Mouse (Mus musculus): ENCODE results near the gene F13b. TPM values are rescaled to one million over a fixed set of nuclear protein-coding genes. Genes with fewer than 3 reads are reported as not detected.
A peak's percentile ranks its signal among the peaks of the same experiment; 100 is the strongest.

The F13b gene
- total RNA-seq (2022) = not detected

DNA sequence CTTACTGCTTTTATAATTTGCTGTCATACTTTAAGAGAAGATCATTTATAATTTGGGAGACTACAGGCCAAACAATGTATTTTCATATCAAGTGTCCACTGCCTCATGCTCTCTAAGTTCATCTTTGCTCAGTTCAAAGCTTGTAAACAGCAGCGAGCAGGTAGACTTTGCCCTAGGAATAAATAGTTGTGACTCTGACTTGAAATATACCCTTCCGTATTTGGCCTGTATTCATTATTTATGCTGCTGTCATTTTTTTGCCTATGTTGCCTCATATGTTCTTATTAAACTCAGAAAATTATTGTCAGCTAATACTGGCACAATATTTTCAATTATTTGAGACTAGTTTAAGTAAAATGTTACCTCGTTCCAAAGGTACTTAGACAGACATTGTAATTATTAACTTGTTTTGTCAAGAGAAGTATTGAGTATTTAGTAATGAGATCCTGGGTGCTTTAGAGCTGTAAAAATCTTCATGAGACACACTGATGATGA, at the start of gene F13b:
Gene F13b, plus strand, starts transcription at position 445 of the 495 bp plus-strand sequence.
- DNase-seq (ENCODE audit: low spot score in 2 of 2) = no peak

DNA sequence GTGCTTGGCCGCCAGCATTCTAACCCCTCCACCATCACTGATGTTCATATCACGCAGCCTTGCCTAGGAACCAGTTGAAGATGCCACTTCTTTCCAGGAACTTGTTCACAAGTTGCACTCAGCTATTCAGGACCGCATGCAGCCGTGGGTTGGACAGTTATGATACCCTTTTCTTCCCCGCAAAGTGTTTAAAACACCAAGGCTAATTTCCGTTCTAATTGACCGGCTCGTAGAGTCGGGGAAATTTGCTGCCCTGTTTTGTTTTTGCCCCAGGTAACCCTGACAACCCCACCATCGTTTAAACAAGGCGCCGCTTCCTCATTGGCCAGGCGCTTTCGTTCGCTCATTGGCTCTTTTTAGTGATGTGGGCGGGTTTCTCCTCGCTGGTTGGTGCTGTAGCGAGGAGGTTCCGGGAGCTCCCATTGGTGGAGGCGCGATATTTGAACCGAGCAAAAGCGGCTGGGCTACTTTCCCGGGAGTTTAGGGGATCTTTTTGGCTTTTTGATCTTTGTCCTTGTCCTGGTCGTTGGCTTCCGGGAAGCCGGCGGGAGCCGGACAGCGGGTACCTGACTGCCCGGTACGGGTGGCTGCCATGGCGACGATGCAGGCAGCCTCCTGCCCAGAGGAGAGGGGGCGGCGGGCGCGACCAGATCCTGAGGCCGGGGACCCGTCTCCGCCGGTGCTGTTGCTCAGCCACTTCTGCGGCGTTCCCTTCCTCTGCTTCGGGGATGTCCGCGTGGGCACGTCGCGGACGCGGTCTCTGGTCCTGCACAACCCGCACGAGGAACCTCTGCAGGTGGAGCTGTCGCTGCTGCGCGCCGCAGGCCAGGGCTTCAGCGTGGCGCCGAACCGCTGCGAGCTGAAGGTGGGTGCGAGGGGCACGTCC, 46.9 kb upstream of the F13b start, which contains the start of gene Aspm:
Gene Aspm, plus strand, starts transcription at position 433 of the 886 bp plus-strand sequence.
- peak; percentile 76 to 81 for DNase-seq (ENCODE audit: low spot score in 2 of 2)

DNA sequence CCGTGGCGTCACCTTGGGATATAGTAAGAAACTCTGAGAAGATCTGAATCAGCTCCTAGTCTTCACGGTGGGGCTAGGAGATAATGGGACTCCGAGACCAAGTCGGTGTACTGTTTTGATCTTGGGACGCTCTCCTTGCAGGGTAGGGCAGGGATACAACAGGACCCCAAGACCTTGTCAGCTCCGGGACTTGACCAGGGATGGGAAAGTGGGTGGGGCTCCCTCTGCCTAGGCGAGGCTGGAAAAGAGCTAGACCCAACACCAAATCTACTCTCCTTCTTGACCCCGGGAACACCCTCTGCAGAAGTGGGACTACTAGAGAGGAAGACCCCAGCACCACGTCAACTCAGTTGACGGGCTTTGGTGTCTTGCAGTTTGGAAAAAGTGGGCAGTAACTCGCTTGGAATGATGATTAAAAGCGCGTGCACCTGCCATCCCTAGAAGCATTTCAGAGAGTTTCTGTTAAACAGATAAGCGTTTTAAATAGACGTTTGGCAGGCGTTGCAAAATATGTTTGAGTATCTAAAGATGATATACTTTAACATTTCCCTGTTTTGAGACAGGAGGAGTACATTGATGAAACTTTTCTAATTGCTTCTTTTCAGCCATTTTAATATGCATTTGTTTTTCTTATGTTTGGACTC, 46.2 kb upstream of the F13b start:
- DNase-seq (ENCODE audit: low spot score in 2 of 2) = no peak

DNA sequence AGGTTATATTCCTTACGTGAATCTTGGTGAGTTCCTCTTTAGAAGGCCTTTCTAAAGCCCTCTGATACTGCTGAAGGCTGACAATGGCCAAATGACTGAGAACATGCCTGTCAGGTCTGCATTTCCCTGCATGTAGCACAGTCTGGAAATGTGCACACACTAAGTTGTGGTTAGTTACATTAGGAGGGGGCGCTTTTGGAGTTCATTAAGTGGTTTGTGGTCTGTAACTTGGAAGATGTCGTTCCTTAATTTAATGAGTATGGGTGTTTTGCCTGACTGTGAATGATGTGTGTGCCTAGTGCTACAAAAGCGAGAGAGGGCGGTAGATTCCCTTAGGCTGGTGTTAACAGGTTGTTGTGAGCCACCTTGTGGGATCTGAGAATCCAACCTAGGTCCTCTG, 40.7 kb upstream of the F13b start:
- no peak for DNase-seq (ENCODE audit: low spot score in 2 of 2)

DNA sequence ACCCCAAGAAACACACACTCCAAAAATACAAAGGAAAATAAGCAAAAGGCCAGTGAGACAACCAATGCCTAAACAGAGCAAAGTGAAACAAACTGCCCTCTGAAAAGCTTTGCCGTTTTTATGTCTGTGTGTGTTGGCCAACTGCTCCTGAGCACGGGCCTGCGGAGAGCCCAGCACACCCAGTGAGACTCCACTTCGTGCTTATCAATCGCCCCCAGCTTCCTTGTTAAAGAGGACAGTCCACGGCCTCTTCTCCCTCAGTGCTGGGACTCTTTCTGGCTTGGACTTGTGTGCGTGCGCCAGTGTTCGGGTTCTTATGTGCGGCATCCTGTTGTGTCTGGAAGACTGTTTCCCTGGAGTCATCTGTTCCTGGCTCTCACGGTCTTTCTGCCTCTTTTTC, 35.6 kb upstream of the F13b start:
- DNase-seq (ENCODE audit: low spot score in 2 of 2) = no peak

DNA sequence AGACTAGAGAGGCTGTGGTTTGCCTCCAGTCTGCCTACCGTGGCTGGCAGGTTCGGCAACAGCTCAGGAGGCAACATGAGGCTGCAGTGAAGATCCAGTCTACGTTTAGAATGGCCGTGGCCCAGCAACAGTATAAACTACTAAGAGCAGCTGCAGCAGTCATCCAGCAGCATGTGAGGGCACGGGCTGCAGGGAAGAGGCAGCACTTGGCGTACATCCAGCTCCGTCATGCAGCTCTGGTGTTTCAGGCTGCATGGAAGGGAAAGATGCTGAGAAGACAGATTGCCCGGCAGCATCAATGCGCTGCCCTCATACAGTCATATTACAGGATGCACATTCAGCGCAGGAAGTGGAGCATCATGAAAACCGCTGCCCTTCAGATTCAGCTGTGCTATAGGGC, 22.6 kb upstream of the F13b start:
- no peak for DNase-seq (ENCODE audit: low spot score in 2 of 2)

DNA sequence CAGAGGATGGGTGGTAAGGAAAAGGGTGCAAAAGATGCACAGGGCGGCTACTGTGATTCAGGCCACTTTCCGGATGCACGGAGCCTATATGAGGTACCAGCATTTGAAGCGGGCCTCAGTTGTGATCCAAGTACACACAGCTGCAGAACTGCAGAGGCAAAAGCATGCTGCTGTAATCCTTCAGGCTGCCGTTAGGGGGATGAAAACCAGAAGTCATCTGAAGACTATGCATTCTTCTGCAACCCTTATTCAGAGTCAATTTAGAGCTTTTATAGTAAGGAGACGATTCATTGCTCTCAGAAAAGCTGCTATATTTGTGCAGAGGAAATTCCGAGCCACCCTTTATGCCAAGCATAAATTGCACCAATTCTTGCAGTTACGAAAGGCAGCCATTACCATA, 21.3 kb upstream of the F13b start:
- DNase-seq (ENCODE audit: low spot score in 2 of 2) = no peak

DNA sequence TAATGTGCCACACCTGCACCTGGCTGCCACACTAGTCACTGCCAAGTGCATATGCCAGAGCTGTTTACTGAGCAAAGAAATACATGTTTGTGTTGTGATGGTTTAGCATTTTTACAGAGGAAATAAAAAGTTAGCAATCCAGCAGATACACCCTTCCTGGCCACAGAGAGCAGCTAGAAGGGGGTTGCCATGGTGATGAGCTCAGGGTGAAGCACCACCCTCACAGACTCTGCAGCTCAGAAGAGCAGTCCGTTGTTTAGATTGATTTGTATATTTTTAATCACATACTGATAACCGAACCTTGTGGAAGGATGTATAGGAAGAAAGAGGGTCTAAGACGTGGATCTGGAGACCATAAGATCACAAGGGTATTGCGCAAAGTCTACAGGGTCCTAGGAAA, 20.4 kb upstream of the F13b start:
- no peak for DNase-seq (ENCODE audit: low spot score in 2 of 2)

DNA sequence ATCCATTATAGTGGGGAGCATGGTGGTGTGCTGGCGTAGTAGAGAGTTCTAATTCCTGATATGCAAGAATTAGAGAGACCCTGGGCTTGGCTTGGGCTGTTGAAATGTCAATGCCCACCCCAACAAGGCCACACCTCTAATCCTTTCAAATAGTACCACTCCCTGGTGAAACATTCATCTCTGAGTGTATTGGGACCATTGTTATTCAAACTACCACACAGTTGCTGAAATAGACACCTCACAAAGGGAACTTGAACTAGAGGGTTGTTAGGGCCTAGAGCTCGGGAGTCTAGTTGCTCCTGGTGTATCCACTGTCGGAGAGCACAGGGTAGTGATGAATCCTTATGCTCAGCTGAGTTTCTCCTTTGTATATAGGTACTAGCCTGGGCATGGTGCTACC, 6.9 kb upstream of the F13b start:
- DNase-seq (ENCODE audit: low spot score in 2 of 2) = no peak

DNA sequence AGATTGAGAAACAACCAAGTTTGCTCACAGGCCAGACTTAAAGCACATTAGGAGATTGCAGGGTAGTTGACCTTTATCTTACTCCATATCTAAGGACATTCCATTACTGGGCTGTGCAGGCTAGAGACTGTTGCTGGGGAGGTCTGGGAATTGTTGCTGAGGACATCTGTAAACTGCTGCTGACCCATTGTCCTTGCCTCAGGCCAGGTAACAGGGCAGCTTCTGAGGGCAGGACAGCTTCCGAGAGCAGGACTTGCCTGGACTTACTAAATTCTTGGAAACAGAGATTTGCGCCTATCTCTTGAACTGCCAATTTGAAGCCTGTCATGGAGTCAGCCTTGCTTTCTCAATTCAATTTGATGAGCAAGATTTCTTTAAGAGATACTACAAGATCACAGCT, 6.1 kb upstream of the F13b start:
- no peak for DNase-seq (ENCODE audit: low spot score in 2 of 2)

DNA sequence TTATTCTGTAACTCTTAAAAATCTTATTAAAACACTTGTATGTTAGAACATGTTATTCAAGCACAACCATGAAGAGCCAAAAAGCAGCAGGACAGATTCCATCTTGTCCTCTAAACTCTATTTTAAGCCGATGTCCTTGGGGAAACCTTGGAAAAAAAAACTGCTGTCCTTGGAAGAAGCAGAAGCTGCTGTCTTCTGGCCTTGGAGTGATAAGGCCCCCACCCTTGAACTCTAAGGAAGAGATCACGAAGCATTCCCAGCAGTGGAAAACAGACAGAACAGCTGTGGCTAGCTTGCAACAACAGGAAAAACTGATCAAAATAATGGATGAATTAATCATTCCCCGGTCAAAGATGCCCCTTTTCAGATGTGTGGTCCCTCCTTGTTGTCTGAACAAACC, 5.3 kb upstream of the F13b start:
- no peak for DNase-seq (ENCODE audit: low spot score in 2 of 2)

DNA sequence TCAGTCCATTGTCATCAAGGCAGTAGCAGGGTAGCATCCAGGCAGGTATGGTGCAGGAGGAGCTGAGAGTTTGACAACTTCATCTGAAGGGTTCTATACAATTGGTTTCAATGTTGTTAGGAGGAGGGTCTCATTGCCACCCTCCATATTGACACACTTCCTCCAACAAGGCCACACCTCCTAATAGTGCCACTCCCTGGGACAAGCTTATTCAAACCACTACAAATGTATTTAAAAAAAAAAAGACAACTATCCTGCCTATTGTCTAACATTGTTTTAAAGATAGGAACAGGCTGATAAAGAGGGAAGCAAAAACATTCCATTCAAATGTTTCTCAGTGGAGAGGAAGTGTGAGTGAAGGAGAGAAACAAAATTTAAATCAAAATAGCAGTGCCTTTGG, 1.8 kb upstream of the F13b start:
- DNase-seq (ENCODE audit: low spot score in 2 of 2) = no peak

DNA sequence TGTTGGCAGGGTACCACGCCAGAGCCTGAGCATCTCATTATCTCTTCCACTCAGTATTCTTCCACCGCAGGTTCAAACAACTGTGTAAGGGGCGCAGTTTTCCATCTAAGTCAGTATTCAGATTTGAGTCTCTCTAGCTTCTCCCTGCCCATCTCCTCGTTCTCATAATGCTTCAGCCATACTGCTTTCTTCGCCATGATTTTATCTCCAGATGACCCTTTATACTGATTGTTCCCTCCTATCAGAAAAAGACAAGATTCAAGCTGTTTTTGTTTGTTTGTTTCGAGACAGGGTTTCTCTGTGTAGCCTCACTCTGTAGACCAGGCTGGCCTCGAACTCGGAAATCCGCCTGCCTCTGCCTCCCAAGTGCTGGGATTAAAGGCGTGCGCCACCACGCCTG, 13.1 kb downstream of the F13b start:
- no peak for DNase-seq (ENCODE audit: low spot score in 2 of 2)

DNA sequence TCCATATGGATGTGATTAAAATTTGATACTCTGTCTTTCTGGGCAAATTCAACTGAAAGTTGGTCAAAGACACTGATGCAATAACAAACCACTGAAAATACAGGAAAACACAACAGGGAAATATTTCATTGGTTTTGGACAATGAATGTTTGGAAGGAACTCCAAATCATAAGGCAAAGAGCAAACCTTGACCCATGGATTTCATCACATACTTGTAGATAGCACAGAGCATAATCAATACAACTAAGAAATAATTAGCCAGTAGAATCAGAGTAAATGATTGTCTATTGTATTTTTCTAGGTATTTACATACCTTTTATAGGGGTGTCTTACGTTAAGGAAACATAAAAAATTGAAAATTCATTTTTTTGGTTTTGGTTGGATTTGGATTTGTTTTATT, 47.0 kb downstream of the F13b start:
- no peak for DNase-seq (ENCODE audit: low spot score in 2 of 2)

DNA sequence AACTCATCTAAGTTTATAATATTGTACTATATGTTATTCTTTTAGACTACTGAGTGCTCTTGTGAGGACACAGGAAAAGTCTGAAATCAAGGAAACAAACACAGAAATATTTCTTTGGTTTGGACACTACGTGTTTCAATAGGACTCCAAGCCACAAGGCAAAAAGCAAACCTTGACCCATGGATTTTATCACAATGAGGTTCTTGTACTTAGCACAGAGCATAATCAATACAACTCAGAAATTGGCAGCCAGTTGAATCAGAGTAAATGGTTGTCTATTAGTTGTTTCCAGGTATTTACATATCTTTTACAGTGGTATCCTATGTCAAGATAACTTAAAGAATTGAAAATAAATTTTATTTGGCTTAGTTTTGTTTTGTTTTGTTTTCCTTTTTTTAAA, 49.8 kb downstream of the F13b start:
- no peak for DNase-seq (ENCODE audit: low spot score in 2 of 2)

DNA sequence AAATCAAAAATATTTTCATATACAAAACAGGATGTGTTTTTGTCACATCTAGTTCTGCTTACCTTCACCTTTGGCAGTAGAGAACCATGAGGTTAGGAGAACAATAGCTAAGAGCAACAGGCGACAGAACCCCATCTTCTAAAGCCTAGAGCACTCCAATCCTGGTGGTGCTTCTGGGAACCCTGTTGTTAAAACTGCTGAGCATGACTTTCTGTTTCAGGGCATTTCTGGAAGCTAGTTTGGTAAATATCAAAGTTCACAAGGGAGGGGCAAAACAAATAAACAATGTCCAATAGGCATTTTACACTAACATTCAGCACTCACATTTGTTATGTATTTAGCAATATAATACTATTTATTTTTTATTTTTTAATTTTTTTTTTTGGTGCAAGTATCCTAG, 58.5 kb downstream of the F13b start, which contains the start of gene Cfhr1:
Gene Cfhr1, minus strand, starts transcription at position 249 of the 400 bp plus-strand sequence.
- DNase-seq (ENCODE audit: low spot score in 2 of 2) = no peak

Other genes starting within 250 kb of the F13b start
- not detected for gene Crb1, start 124.6 kb upstream of the F13b start, total RNA-seq (2022)
- gene Zbtb41, start 79.4 kb upstream of the F13b start, total RNA-seq (2022) = 10 to 100 TPM; 15.1 to 21.2 (median 16.1) TPM
- gene Aspm, start 46.9 kb upstream of the F13b start, total RNA-seq (2022) = under 1 TPM in 2 of 4 experiments, not detected in 2; 0.05 to 0.12 TPM
- not detected for gene Cfhr1, start 58.6 kb downstream of the F13b start, total RNA-seq (2022)